Mouse (Mus musculus): ENCODE data around the gene Zfp654. TPM values are rescaled to one million over a fixed set of nuclear protein-coding genes. Genes with fewer than 3 reads are reported as not detected.

Gene Zfp654
- 7.5 and 8.0 TPM in 2 replicates for polyA plus RNA-seq (2014; fragmentation: Nextera tagmentation; extraction: Ambion mirVana)

- DNase-seq, result peak; percentile 99
- no peak for TF ChIP-seq CTCF (IDR thresholded peaks at IDR 0.05; ENCODE audit: low read depth)
- Histone ChIP-seq H3K27me3 (ENCODE audit: insufficient read depth, low read length) (no peaks in the 10 kb centered on the region), H3K9ac (peak within 1 kb of the TSS; percentile 95), H3K4me3 (ENCODE audit: low read depth, low read length) (peak within 1 kb of the TSS; percentile 94), H3K9me3 (ENCODE audit: low read depth, low read length) (no peaks in the 10 kb centered on the region), H3K4me1 (ENCODE audit: insufficient read depth) (0 out of 2 replicates have a peak, but pooled peaks cover 2% of the 10 kb centered on the region), H3K36me3 (ENCODE audit: insufficient read depth) (peaks cover 26% of the 10 kb centered on the region), H3K27ac (ENCODE audit: low read depth) (peak within 1 kb of the TSS; percentile 97), H3K4me2 (peak within 1 kb of the TSS; percentile 88)
- peak; percentile 100 for ATAC-seq (ENCODE audit: insufficient read depth)
- under 1% methylated on average over 71 of the region's 85 CpGs for whole genome bisulfite sequencing
Observed at GRCm38 (mm10) chr16:64851563-64852362, at the start of gene Zfp654, which contains the start of gene Cggbp1. Gene Zfp654, minus strand, starts transcription at chr16:64851652. Gene Cggbp1, plus strand, starts transcription at chr16:64851996.

GRCm38 (mm10) chr16:64899084-64899483 lies 47.6 kb upstream of the Zfp654 start:
- peak; percentile 59 for DNase-seq

GRCm38 (mm10) chr16:64889496-64889895 lies 38.0 kb upstream of the Zfp654 start:
- Histone ChIP-seq H3K9me3 (ENCODE audit: low read depth, low read length) (peaks cover 4% of the 10 kb centered on the region; the same call in 1 of the 2 replicates), H3K27me3 (ENCODE audit: insufficient read depth, low read length) (no peaks in the 10 kb centered on the region), H3K27ac (ENCODE audit: low read depth) (no peak overlapping the region), H3K4me2 (no peak overlapping the region), H3K36me3 (ENCODE audit: insufficient read depth) (no peaks in the 10 kb centered on the region), H3K9ac (no peak overlapping the region), H3K4me1 (ENCODE audit: insufficient read depth) (0 out of 2 replicates have a peak, but pooled peaks cover under 1% of the 10 kb centered on the region), H3K4me3 (ENCODE audit: low read depth, low read length) (no peak overlapping the region)
- DNase-seq (no peak), ATAC-seq (ENCODE audit: insufficient read depth) (no peak)
- no peak for TF ChIP-seq CTCF (IDR thresholded peaks at IDR 0.05; ENCODE audit: low read depth)
- WGBS, result 87% methylated on average over 3 of the region's 3 CpGs

More at GRCm38 (mm10) chr16:64899084-64899483, 47.6 kb upstream of the Zfp654 start:
- Histone ChIP-seq H3K4me3 (ENCODE audit: low read depth, low read length) (no peak overlapping the region), H3K4me2 (no peak overlapping the region), H3K4me1 (ENCODE audit: insufficient read depth) (no peaks in the 10 kb centered on the region), H3K9me3 (ENCODE audit: low read depth, low read length) (no peaks in the 10 kb centered on the region), H3K27me3 (ENCODE audit: insufficient read depth, low read length) (no peaks in the 10 kb centered on the region), H3K9ac (no peak overlapping the region), H3K36me3 (ENCODE audit: insufficient read depth) (no peaks in the 10 kb centered on the region), H3K27ac (ENCODE audit: low read depth) (no peak overlapping the region)
- 63% methylated on average over 2 of the region's 2 CpGs for WGBS
- no peak for ATAC-seq (ENCODE audit: insufficient read depth)
- peak; percentile 29 for TF ChIP-seq CTCF (IDR thresholded peaks at IDR 0.05; ENCODE audit: low read depth)

- Histone ChIP-seq H3K36me3 (ENCODE audit: insufficient read depth) (no peaks in the 10 kb centered on the region), H3K27ac (ENCODE audit: low read depth) (no peak overlapping the region), H3K9me3 (ENCODE audit: low read depth, low read length) (peaks cover 4% of the 10 kb centered on the region; the same call in 1 of the 2 replicates), H3K4me3 (ENCODE audit: low read depth, low read length) (no peak overlapping the region), H3K9ac (no peak overlapping the region), H3K27me3 (ENCODE audit: insufficient read depth, low read length) (no peaks in the 10 kb centered on the region), H3K4me2 (no peak overlapping the region), H3K4me1 (ENCODE audit: insufficient read depth) (0 out of 2 replicates have a peak, but pooled peaks cover 3% of the 10 kb centered on the region)
- ATAC-seq (ENCODE audit: insufficient read depth), result no peak
- DNase-seq, result no peak
- 46% methylated on average over 4 of the region's 4 CpGs for WGBS
- no peak for TF ChIP-seq CTCF (IDR thresholded peaks at IDR 0.05; ENCODE audit: low read depth)
Observed at GRCm38 (mm10) chr16:64885547-64885946, 34.1 kb upstream of the Zfp654 start.

- H3K4me3 ChIP-seq (ENCODE audit: low read depth, low read length), result no peak overlapping the region
- no peak for ATAC-seq (ENCODE audit: insufficient read depth)
- H3K27me3 ChIP-seq (ENCODE audit: insufficient read depth, low read length), result no peaks in the 10 kb centered on the region
- H3K27ac ChIP-seq (ENCODE audit: low read depth), result no peak overlapping the region
- no peak for DNase-seq
- TF ChIP-seq CTCF (IDR thresholded peaks at IDR 0.05; ENCODE audit: low read depth), result no peak
- H3K4me1 ChIP-seq (ENCODE audit: insufficient read depth), result 0 out of 2 replicates have a peak, but pooled peaks cover 3% of the 10 kb centered on the region
- H3K36me3 ChIP-seq (ENCODE audit: insufficient read depth), result no peaks in the 10 kb centered on the region
- H3K9me3 ChIP-seq (ENCODE audit: low read depth, low read length), result peaks cover 4% of the 10 kb centered on the region; the same call in 1 of the 2 replicates
- no peak overlapping the region for H3K4me2 ChIP-seq
- H3K9ac ChIP-seq, result no peak overlapping the region
- WGBS, result 22% methylated on average over 3 of the region's 3 CpGs
Observed at GRCm38 (mm10) chr16:64885142-64885541, 33.7 kb upstream of the Zfp654 start.

- WGBS, result 7% methylated on average over 3 of the region's 3 CpGs
- no peaks in the 10 kb centered on the region for H3K27me3 ChIP-seq (ENCODE audit: insufficient read depth, low read length)
- H3K4me2 ChIP-seq, result 0 out of 2 replicates have a peak overlapping the region, but pooled peaks have one; percentile 10
- no peak overlapping the region for H3K4me3 ChIP-seq (ENCODE audit: low read depth, low read length)
- DNase-seq (peak; percentile 69), ATAC-seq (ENCODE audit: insufficient read depth) (peak; percentile 65; the same call in 1 of the 2 replicates)
- no peak overlapping the region for H3K9ac ChIP-seq
- 0 out of 2 replicates have a peak, but pooled peaks cover 3% of the 10 kb centered on the region for H3K4me1 ChIP-seq (ENCODE audit: insufficient read depth)
- no peak overlapping the region; the same call in 1 of the 2 replicates for H3K27ac ChIP-seq (ENCODE audit: low read depth)
- peaks cover 4% of the 10 kb centered on the region; the same call in 1 of the 2 replicates for H3K9me3 ChIP-seq (ENCODE audit: low read depth, low read length)
- no peak for TF ChIP-seq CTCF (IDR thresholded peaks at IDR 0.05; ENCODE audit: low read depth)
- no peaks in the 10 kb centered on the region for H3K36me3 ChIP-seq (ENCODE audit: insufficient read depth)
Observed at GRCm38 (mm10) chr16:64884420-64884838, 33.0 kb upstream of the Zfp654 start.

GRCm38 (mm10) chr16:64883896-64884295 lies 32.4 kb upstream of the Zfp654 start:
- DNase-seq, result no peak
- peaks cover 1% of the 10 kb centered on the region; the same call in 1 of the 2 replicates for H3K9me3 ChIP-seq (ENCODE audit: low read depth, low read length)
- 39% methylated on average over 5 of the region's 5 CpGs for WGBS
- H3K9ac ChIP-seq, result no peak overlapping the region
- no peak for TF ChIP-seq CTCF (IDR thresholded peaks at IDR 0.05; ENCODE audit: low read depth)
- 0 out of 2 replicates have a peak, but pooled peaks have one; percentile 49 for ATAC-seq (ENCODE audit: insufficient read depth)
- no peaks in the 10 kb centered on the region for H3K27me3 ChIP-seq (ENCODE audit: insufficient read depth, low read length)
- H3K27ac ChIP-seq (ENCODE audit: low read depth), result no peak overlapping the region; the same call in 1 of the 2 replicates
- H3K36me3 ChIP-seq (ENCODE audit: insufficient read depth), result no peaks in the 10 kb centered on the region
- H3K4me2 ChIP-seq, result 0 out of 2 replicates have a peak overlapping the region, but pooled peaks have one; percentile 10
- H3K4me1 ChIP-seq (ENCODE audit: insufficient read depth), result 0 out of 2 replicates have a peak, but pooled peaks cover 3% of the 10 kb centered on the region
- no peak overlapping the region for H3K4me3 ChIP-seq (ENCODE audit: low read depth, low read length)
